Mouse (Mus musculus): ENCODE measurements around the gene Trmt2b.
"Not testable (repeated sequence)": the region's sequence is repeated elsewhere in the genome, so short reads cannot be mapped to it uniquely, and the experiment has no call there.

Trmt2b gene

GRCm38 (mm10) chrX:134220618-134221017, 56.2 kb downstream of the Trmt2b start:
- DNase-seq (ENCODE audit: low spot score) = no peak

GRCm38 (mm10) chrX:134218161-134218560, 58.6 kb downstream of the Trmt2b start:
- no peak for DNase-seq (ENCODE audit: low spot score)

DNA sequence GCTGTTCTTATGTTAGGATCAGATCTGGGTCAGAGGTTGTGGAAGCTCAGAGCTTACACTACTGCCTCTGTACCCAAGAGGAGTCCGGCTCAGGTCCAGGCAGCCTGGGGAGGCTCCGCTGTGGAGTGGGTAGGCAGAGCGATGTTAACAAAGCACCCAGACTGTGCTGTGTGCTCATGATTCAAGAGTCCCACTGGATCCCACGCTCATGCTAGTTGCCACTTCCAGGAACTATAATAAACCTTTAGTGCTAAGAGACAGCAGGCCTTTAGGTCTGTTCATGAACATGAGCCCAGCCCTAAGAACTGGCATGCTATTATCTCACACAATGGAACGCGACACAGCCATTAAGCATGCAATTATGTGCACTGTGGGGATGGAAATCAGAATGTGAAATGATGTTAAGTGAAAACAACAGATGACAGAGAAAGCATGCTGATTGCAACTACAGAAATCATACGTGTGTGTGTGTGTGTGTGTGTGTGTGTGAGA, 65.6 kb downstream of the Trmt2b start:
- no peak for DNase-seq (ENCODE audit: low spot score)

DNA sequence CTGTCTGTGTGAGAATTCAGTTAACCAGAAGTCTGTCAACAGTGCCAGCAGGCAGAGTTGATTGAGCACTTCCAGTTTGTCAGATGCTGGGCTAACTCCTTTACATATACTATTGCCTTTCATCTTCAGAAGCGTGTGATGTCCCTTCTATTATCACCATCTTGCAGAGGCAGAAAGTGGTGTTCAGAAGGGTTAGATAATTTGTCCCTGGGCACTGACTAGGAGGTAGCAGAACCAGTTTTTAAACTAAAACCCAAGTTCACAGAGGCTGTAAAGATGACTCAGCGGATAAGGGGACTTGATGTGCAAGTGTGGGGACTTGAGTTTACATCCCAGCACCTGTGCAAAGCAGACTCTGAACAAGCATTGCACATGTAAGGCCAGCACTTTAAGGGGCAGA, 68.3 kb downstream of the Trmt2b start:
- no peak for DNase-seq (ENCODE audit: low spot score)

DNA sequence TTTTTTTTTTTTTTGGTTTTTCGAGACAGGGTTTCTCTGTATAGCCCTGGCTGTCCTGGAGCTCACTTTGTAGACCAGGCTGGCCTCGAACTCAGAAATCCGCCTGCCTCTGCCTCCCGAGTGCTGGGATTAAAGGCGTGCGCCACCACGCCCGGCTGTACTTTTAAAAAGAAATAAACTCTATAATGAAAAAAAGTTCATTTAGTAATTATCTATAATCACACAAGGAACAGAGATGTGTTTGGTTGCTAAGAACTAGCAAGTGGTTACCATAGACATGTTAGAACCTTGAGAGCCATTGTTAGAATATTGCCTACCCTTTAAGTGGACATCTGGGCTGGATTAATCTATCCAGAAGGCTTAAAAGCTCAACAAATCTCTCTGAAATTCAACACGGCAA, 89.6 kb downstream of the Trmt2b start, which contains the start of gene Arl13a:
Gene Arl13a (plus strand): TSS at position 301 of the 400 bp plus-strand sequence.
- not testable (repeated sequence) for DNase-seq (ENCODE audit: low spot score)

DNA sequence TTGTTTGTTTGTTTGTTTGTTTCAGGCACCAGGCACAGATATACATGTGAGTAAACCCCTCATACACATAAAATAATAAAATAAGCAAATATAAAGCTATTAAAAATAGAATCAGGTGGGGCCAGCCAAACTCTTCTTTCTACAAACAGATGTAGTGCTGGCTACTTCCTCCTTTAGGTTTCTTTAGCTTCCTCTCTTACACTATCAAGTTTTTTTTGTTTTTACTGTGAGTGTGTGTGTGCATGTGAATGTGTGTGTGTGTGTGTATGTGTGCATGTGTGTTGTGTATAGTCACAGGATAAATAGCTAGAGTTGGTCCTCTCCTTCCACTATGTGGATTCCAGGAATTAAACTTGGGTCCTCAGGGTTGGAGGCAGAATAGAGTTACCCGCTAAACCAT, 102.1 kb downstream of the Trmt2b start:
- no peak for DNase-seq (ENCODE audit: low spot score)

Measured in adipocyte (in vitro differentiated cells).